Mouse (Mus musculus) spleen, postnatal 14 days (tissue): Measurements from ENCODE around the gene Mpig6b.

ENCODE experiments used
- DNase-seq, 2 experiments: peaks; one replicate each; pipeline ENCODE4 v3.0.0; 2021 to 2022; ENCODE audit warnings: low spot score in 2 of 2

Mpig6b gene

DNA sequence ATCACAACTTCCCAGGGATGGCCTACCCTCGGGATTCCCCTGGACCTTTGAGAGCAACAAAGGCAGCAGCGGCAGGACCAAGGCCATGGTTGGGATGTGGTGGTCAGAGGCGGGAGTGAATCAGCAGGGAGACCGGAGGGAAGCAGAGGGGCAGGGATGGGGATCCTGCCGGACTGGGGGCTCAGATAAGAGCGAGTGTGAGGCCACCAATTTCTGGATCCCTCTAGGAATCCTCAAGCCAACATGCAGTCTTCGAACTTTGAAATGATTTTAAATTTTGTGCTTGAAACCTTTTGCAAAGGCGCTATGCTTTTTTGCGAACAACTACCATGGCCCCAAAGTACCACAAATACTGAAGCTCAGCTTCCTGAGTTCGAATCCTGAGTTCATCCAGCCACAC lies at the start of gene Mpig6b:
Gene Mpig6b, minus strand, starts transcription at position 101 of the 400 bp plus-strand sequence.
- no peak for DNase-seq

DNA sequence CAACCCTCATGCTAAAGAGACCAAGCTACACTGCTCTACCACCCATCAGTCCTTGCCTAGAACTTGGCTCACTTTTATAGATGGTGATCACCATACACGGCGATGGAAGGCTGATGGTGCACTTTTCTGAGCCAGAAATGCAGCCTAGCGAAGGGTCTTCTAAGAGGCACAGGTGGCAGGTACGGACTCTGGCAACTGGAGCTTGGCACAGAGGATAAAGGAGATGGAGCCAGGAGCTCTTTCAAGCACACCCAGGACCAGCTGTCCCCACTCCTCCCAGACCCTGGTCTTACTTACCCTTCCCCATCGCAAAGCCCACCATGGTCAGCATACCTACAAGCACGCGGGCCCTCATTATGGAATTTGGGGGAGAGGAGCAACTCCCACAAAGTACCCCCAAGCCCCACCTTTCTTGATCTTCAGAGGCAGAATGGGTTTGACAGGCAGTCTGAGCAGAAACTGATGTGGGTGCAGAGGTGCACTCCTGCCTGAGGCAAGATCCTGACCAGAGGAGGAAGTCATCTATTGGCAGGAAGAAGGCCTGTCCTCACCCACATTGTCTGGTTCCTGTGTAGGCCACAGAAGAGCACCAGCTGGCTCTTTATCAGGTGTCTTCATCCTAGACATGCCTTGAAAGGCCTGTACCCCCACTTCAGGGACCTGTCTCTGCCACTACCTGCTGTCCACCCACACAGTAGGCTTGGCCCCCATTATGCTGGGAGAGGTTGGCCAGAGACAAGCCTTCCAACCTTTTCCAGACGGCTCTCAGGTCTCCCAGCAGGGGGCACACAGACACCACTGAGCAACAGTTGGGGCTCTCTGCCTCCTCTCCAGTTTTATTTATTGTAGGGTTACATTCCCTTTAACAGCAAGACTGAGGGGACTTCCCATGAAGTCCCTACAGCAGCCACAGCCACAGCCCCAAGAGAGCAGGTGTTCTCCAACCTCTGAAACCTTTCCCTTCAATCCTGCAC lies 49.3 kb upstream of the Mpig6b start, which contains the start of gene Ly6g5b:
Gene Ly6g5b, minus strand, starts transcription at position 383 of the 974 bp plus-strand sequence.
- peak in 1 of 2 experiments; percentile 48 for DNase-seq

DNA sequence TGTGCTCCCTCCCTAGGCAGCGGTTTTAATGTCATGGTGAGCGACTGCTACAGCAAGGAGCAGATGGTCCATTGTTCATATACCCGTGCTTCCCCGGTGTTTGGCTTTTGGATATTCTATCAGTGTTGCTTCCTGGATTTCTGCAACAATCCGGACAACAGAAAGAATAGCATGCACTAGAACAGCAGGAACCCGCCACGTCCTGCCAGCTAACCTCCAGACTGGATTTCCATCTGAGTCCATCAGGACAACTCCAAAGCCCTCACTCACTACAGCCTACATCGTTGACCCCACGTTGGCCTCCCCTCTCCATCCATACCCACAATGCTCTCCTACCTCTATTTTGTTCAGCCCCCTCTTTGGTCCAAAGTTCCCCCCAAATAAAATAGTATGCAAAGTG lies 45.8 kb upstream of the Mpig6b start:
- DNase-seq, result no peak

DNA sequence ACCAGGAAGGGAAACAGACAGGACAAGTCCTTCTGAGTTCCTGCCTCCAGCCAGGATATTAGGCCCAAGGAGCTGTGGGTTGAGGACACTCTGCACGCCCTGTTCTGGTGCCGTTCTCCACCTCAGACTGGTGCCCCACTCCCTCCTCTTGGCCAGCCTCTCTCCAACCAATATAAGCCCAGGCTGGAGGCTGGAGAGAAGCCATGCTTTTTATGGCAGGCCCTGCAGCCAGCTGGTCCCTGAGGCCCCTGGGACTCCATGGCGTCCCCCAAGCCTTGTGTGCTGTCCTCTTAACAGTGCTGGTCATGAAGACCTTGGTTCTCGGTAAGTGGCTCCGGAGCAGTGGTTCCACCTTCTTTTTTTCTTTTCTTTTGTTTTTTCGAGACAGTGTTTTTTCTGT lies 42.1 kb upstream of the Mpig6b start, which contains the start of gene Ly6g5c:
Gene Ly6g5c, plus strand, starts transcription at position 183 of the 400 bp plus-strand sequence.
- no peak for DNase-seq

DNA sequence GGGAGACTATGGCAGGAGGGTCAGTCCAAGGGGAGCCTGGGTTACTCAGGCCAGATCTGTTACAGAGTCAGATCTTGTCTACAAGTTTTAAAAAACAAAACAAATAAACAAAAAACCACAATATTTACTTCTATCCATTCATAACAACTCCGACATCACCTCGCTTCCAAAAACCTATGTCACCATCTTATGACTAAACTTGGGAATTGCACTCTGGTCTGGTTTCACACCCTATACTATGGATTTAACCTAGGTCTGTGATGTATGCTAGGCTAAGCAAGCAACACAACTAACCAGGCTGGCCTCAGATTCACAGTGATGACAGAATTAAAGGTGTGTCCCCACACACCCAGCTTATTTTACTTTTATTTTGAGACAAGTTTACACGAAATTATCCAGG lies 40.5 kb upstream of the Mpig6b start:
- no peak for DNase-seq

DNA sequence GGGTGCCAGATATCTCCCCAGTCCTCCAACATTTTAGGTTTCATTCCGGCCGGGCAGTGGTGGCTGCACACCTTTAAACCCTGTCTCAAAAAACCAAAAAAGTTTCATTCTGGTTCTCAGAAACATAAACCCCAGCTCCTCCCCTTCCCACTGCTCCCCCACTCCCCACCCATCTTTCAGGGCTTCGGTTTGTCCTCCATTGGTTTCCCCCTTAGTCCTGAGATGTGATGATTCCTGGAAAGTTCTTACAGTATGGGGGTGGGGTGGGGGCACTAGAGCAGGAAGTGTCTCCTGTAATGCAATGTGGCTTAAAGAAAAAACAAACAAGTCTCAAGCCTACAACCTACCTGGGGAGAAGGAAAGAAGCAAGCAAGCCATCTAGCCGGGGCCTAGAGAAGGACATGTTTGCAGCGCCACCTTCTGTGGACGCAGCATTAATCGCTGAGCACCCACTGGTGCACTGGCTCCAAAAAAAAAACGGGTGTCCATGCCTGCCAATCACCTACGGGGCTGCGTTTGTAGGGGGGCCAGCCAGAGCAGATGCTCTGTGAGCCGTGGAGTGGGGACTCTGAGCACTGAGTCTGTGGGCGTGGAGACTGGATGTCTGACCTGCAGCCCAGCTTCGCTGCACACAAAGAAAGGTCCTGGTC lies 39.9 kb upstream of the Mpig6b start:
- peak in 1 of 2 experiments; percentile 37 for DNase-seq

DNA sequence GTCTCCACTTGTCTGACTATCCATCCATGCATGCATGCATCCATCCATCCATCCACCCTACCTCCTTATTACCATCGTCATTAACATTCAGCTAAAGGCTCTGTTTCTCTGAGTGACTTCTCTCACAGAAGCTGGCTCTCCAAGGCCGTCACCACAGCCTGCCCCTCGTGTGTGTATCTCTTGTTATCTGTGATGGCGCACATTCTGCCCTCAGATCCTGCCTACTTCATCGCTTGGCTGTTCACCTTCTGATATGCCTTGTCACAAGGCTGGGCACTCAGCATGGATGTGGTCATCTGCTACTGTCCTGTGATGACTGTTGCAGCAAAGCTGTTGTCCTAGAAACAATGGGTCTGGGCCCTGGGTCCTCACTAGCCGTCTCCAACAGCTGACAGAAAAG lies 38.8 kb upstream of the Mpig6b start:
- DNase-seq, result no peak

DNA sequence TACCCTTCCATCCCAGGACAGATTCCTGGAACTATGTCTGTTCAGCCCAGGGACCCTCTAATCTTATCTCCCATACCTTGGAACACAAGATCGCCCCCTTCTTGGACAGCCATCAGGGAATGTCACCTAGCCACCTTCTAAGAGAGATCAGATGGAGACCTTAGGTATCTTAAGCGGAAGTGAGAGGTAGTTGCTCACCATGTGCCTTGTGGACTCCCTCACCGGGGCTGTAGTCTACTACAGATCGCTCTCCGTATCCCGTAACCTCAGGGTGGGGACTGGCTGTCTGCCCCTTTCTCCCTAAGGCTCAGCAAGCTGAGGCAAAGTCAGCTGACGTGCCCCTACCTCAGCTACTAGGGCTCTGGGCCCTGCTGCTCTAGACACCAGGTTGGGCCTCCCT lies 38.1 kb upstream of the Mpig6b start:
- DNase-seq, result no peak

DNA sequence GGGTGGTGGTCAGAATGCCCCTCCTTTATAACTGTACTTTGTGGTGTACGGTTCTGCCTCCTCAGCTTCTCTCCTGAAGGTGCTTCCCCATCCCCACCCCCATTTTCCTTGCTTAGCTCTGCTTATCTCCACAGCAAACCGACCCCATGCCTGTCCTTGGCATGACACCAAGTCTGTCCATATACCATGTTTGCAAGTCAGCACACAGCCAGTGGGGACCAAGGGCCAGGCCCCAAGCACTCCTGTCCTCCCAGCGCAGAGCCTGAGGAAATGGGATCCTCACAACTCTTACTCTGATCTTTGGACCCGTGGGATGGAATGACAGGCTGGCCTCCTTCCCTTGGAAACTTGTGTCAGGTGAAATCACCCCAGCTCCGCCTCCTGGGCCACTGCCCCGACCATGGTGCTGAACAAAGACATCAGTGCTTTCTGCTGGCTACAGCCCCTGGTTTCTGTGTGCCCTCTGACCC lies 37.3 kb upstream of the Mpig6b start:
- no peak for DNase-seq

DNA sequence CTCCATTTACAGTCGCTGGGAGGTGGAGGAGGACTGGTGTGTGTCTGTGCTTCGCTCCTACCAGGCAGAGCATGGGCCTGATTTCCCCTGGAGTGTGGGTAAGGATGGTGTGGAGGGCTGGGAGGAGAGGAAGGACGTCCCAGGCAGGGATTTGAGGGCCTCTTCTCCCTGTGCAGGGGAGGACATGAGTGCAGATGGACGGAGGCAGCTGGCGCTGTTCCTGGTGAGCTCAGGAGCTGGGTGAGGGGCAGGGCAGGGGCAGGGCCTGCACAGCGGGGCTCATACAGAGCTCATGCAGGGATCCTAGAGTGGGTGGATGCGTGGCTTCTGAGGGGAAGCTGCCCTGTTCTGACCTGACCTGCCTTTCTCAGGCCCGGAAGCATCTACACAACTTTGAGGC lies 36.3 kb upstream of the Mpig6b start:
- DNase-seq, result no peak

DNA sequence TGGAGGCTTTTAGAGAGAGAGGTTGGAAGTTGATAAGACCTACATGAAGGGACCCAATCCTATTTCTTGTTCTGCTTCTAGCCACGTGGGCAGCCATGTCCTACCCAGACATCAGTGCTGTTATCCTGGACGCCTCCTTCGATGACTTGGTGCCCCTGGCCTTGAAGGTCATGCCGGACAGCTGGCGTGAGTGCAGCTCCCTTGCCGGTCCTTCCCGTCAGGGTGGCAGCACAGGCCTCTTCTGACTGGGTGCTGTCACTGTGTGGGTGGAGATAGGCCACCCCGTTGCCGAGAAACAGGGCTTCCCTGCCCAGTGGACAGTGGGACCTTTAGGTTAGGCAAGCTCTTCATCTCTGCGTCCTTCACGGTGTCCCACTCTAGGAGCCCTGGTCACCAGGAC lies 35.2 kb upstream of the Mpig6b start:
- DNase-seq, result no peak

DNA sequence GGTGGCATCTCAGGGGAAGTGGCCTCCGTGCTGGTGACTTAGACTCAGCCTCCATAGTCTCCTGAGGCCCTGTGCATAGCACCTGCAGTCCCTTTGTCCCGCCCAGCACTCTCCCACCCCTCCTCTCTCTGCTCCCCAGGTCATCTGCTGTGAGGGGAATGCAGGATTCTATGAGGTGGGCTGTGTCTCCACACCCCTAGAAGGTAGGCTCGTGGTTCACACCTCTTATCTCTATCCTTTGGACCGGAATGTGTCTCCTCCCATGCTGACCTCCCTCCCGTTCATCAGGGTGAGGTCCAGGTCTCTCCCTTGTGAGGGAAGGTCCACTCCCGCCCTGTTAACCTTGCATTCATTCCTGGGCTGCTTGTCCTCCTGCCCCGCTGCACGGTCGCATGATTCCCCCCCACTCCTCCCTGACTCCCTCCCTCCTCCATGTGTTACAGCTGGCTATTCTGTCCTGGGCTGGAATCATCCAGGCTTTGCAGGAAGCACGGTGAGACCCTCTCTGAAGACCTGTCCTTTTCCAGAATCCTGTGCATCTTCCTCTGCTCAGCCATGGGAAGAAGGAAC lies 34.3 kb upstream of the Mpig6b start:
- DNase-seq, result no peak

DNA sequence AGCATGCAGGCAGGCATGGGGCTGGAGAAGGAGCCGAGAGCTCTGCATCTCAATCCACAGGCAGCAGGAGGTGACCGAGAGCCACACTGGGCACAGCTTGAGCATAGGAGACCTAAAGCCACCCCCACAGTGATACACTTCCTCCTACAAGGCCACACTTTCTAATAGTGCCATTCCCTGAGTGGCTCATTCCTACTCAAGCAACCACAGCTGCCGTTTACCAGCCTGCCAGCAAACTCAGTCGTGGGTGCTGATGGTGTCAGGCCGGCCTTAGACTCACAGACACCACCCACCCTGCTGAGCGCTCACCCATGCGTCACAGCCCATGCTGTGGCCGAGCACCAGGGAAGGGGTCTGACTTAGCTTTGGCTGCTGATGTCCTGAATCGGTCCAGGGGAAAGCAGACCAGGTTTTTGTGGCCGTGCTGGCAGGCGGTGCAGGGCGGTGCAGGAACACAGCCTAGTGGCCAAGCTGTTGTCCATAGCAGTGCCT lies 31.2 kb upstream of the Mpig6b start:
- peak in 1 of 2 experiments; percentile 45 for DNase-seq

DNA sequence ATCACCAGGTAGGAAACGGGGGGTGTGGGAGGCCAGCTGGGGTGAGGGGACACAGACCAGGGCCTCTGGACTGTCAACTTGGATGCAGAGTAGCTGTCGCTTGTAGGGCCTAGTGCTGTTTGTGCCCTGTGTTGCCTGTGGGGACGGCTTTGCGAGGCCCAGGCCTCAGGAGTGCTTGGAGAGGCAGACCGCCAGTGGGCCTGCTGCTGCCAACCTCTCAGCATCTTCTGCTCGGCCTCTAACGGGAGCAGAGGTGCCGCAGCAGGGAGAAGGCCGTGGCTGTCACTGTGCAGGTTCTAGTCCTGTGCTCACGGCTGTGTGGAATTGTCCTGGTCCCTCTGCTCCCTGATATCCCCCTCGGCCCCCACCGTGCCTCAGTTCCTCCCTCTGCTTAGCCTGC lies 30.6 kb upstream of the Mpig6b start:
- DNase-seq, result no peak

DNA sequence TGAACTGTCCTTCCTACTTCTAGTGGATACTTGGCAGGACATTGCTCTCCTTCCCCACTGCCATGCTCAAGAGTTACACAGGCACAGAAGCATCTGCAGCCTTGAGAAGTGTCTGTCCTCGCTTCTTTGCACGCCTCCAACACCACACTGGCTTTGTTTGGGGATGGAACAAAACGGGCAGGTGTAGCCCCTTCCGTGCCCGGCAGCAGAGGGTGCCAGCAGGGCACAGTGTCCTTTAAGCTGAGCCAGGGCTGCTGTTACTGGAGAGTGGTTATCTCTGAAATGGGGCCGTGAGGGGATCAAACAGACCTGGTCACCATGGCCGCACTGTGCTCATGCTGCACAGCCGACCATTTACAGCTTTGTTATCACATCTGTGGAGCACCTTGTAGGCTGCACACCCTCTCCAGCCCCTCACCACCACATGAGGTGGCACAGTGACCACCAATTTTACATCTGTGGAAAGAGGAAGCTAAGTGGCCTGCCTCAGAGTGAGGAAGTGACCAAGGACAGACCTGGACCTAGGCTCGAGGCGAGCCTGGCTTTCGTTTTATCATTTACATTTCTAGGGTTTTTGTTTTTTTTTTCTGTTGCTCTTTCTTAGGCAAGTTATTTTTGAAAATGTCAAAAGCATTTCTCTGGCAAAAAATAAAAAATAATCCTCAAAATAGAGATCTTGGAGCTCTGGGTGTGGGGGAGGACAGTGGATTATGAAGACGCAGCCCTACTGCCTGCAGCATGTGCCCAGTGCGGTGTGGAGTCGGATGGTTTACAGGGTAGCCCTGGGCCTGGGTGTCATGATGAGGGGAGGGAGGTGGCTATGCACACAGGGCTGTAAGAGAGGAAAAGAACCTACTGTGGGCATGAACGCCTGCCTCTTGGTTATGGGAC lies 28.7 kb upstream of the Mpig6b start:
- DNase-seq, result no peak

DNA sequence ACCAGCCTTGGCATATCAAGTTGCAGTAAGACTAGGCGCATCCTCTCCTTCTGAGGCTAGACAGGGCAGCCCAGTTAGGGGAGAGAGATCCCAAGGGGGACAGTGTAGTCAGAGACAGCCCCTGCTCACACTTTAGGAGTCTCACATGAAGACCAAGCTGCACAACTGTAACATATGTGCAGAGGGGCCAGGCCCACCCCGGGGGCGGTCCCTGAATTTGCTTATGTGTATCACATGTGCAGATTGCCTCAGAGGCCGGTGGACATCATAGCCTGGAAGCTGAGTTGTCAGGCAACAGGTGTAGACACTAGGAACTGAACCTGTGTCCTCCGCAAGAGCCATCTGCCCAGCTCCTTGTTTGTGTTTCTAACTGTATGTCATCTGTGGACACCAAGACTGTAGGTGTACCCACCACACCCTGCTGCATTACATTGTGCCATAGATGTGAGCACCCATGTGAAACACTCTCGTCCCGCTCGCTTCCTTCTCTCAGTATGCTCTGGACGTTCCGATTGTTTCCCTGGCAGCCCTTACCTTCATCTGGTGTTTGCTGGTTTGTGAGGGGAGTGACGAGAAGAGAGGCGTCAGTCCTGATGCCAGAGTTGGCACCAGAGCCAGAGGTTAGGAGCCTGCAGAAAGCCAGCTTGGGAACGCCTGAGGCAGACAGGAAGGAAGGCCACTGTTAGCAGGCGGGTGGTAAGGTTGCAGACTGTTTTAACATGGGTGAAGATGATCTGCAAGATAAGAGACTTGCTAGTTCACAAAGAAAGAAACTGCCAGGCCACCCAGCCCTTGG lies 26.6 kb upstream of the Mpig6b start:
- no peak for DNase-seq

DNA sequence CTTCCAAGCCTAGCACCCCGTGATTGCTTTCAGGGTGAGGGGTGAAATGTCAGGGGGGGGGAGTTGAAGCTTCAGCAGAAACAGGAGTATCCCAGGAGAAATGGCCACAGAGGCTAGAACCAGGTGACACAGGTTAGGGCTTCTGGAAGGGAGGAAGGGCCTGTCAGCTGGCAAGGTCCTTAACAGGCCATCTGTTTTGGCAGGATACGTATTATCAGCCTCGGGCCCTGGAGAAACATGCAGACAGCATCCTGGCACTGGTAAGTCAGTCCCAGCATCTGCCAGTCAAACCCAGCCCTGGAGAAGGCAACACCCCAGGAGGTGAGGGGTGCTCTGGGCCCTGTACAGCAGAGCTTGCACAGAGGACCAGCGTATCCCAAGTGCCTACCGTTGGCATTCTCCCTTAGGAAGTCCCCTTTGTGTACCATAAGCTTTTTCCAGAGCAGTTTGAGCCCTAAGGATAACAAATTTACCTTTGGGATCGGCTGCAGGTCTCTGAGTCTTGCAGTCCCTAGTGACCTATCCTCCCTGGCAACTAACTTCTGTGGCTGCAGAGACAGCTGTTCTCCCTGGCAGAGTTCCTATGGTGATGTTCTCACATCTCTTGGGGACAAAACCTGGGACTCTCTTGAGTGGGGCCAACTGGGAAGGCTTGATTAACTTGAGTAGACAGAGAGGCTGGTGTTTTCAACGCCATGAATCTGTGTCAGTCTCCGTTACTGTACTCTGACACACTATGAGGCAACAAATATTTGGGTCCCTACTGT lies 24.4 kb upstream of the Mpig6b start:
- DNase-seq, result peak; percentile 29 to 33

DNA sequence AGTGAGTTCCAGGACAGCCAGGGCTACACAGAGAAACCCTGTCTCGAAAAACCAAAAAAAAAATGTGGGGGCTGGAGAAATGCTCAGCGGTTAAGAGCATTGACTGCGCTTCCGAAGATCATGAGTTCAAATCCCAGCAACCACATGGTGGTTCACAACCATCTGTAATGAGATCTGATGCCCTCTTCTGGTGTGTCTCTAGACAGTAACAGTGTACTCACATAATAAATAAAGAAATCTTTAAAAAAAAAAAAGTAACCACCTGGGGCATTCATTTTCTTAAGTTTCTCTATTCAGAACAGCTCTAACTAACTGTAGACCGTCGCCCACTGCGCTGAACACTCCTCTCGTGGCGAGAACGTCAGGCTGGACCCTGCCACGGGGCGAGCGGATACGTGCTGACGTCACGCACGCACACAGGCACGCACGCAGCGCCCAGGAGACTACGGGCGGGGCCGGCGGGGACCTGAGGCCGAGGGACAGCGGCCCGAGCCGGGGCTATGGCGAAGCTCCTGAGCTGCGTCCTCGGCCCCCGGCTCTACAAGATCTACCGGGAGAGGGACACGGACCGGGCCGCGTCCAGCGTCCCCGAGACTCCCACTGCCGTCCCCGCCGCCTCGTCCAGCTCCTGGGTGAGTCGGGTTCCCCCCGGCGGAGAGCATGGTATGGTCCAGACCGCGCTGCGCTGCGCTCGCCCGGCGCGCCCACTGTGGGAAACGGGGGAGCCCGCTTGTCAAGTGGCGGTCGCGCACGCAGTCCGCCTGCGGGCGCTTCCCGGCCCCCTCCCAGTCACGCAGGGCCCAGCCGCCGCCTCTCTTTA lies 23.1 kb upstream of the Mpig6b start, which contains the start of gene Abhd16a:
Gene Abhd16a, plus strand, starts transcription at position 439 of the 820 bp plus-strand sequence.
- DNase-seq, result peak; percentile 86 to 94

DNA sequence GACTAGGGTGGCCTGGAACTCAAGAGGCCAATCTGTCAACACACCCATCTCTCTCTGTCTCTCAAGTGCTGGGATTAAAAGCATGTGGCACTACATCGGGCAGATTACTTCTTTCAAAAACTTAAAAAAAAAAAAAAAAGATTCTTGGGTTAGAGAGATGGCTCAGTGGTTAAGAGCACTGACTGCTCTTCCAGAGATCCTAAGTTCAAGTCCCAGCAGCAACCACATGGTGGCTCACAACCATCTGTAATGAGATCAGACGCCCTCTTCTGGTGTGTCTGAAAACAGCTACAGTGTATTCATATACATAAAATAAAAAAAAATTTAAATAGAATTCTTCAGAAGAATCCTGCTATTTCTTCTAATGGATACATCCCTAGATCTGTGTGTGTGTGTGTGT lies 22.2 kb upstream of the Mpig6b start:
- DNase-seq, result no peak
